Mouse (Mus musculus): ENCODE data around the gene Wdr62.

DNA sequence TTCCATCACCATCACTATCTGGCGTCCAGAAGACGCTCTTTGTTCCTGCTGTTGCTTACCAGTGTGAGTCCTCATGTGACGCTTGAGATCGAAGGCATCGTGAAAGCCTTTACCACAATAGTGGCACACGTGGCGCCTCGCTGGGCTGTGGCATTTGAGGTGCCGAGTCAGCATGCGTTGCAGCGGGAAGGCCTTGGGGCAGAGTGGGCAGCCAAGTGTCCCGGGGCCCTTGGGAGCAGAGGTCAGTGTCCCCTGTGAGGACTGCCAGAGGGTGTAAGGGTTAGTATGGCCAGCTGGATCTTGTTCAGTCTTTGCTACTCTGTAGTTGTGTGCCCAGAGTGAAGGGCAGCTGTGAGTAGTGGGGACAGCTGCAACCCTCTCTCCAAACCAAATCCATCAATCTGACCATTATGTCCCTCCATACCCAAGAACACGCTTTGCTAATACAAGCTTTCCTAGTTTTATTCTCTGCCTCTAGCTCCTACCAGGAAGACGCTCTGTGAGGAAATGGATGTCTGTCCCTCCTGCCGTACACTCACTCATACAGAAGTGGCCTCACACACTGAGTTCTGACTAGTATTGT, 45.9 kb downstream of the Wdr62 start:
- no peak for TF ChIP-seq CTCF (IDR thresholded peaks at IDR 0.05; ENCODE audit: control insufficient read depth, insufficient read depth, insufficient read length)
- no peak for TF ChIP-seq MYOD1 (IDR thresholded peaks at IDR 0.05; ENCODE audit: control insufficient read depth, insufficient read length, low read depth)
- no peak for TF ChIP-seq MYOG (IDR thresholded peaks at IDR 0.05; ENCODE audit: control insufficient read depth, extremely low read depth, insufficient read length)

Data from C2C12 (cell line).